Mouse (Mus musculus): ENCODE measurements around the gene Apool. TPM values are rescaled to one million over a fixed set of nuclear protein-coding genes. Genes with fewer than 3 reads are reported as not detected.

Apool gene
- polyA plus RNA-seq, 1 experiment from 2014 or later, result 48.2 TPM

- no peak overlapping the region for H3K27ac ChIP-seq
- no peak overlapping the region for H3K4me3 ChIP-seq (replicated peaks)
- H3K4me1 ChIP-seq, result no peaks in the 10 kb centered on the region
- H3K27me3 ChIP-seq (replicated peaks), result no peaks in the 10 kb centered on the region
- H3K36me3 ChIP-seq, result no peaks in the 10 kb centered on the region
- no peak for ATAC-seq (ENCODE audit: insufficient read depth, low FRiP score, low read depth)
- no peak overlapping the region for H3K4me2 ChIP-seq
- H3K9ac ChIP-seq, result no peak overlapping the region
- WGBS, result 62% methylated on average over 2 of the region's 2 CpGs
- no peaks in the 10 kb centered on the region for H3K9me3 ChIP-seq
These were observed 101.2 kb downstream of the Apool start for GRCm38 (mm10) chrX:112412309-112412708.

Other genes with a start within 250 kb of the Apool start
- 0.09 TPM in 1 of 2 replicates, not detected in the other for gene 4933403O08Rik, start 72.3 kb upstream of the Apool start, polyA plus RNA-seq (2015; fragmentation: Nextera tagmentation; extraction: Ambion mirVana)
- gene Satl1, start 95.4 kb downstream of the Apool start, polyA plus RNA-seq (2015; fragmentation: Nextera tagmentation; extraction: Ambion mirVana), result not detected in 2 replicates
- gene 2010106E10Rik, start 183.9 kb downstream of the Apool start, polyA plus RNA-seq (2015; fragmentation: Nextera tagmentation; extraction: Ambion mirVana), result 0.54 and 0.58 TPM in 2 replicates